Mouse (Mus musculus) gastrocnemius, postnatal 36 days (tissue): ENCODE results near the gene Cnpy3. TPM values are rescaled to one million over a fixed set of nuclear protein-coding genes. Genes with fewer than 3 reads are reported as not detected.
"Not testable (repeated sequence)": the region's sequence is repeated elsewhere in the genome, so short reads cannot be mapped to it uniquely, and the experiment has no call there.

Source experiments
- DNase-seq, 2 experiments: peaks; one replicate each; pipeline ENCODE4 v3.0.0; 2022
- intact Hi-C: fragments of 180-260 bp; cut with DNase I; formaldehyde crosslinking; loops from one replicate; pipeline ENCODE4 v1.15.1; 2025
- long read RNA-seq, 2 experiments: library from polyadenylated mRNA; stranded (forward); transcript quantifications; one replicate each; pipeline ENCODE4 v2.0.0; 2021
- total RNA-seq, 2 experiments: library from RNA; stranded (reverse); gene quantifications; 2 replicates each; pipeline ENCODE4 v1.2.3; 2021

Gene Cnpy3
- 1 to 10 TPM; 7.6 to 8.9 TPM for total RNA-seq
- long read RNA-seq, experiment 1, transcript Cnpy3-201 (6 exons, 1,908 nt), result major isoform, 9 of 9 reads
- long read RNA-seq, experiment 1, partial matches to known transcripts, result 0 of 9 reads
- long read RNA-seq, experiment 1, other reads (novel, unspliced or antisense), result 0 of 9 reads
- long read RNA-seq, experiment 2, transcript Cnpy3-201 (6 exons, 1,908 nt), result major isoform, 7 of 10 reads
- long read RNA-seq, experiment 2, partial matches to known transcripts, result 1 of 10 reads
- long read RNA-seq, experiment 2, other reads (novel, unspliced or antisense), result 1 of 10 reads

- DNase-seq, result peak; percentile 91 to 97
- intact Hi-C loops, result no loop called here
Observed at GRCm38 (mm10) chr17:46751794-46752556, at the start of gene Cnpy3. TSS of gene Cnpy3 (minus strand) at chr17:46752214.

- no peak for DNase-seq
- intact Hi-C loops, result no loop called here
Observed at GRCm38 (mm10) chr17:46801761-46802160, 49.7 kb upstream of the Cnpy3 start.

- DNase-seq, result no peak
- intact Hi-C loops, result no loop called here
Observed at GRCm38 (mm10) chr17:46799680-46800079, 47.7 kb upstream of the Cnpy3 start.

GRCm38 (mm10) chr17:46797386-46797785, 45.4 kb upstream of the Cnpy3 start:
- intact Hi-C loops, result no loop called here
- no peak for DNase-seq

GRCm38 (mm10) chr17:46796743-46797142, 44.7 kb upstream of the Cnpy3 start:
- DNase-seq, result no peak
- intact Hi-C loops, result no loop called here

- DNase-seq, result no peak
- intact Hi-C loops, result no loop called here
Observed at GRCm38 (mm10) chr17:46792963-46793362, 40.9 kb upstream of the Cnpy3 start.

- intact Hi-C loops, DNase-seq: not testable (repeated sequence)
Observed at GRCm38 (mm10) chr17:46787974-46788373, 36.0 kb upstream of the Cnpy3 start.

GRCm38 (mm10) chr17:46786952-46787351, 34.9 kb upstream of the Cnpy3 start:
- intact Hi-C loops, result no loop called here

GRCm38 (mm10) chr17:46783222-46783565, 31.2 kb upstream of the Cnpy3 start:
- no peak for DNase-seq
- intact Hi-C loops, result loop anchor here (5.0 kb wide), 1 partner anchor 104 kb away; no protein-coding TSS in a partner anchor

More at GRCm38 (mm10) chr17:46786952-46787351, 34.9 kb upstream of the Cnpy3 start:
- no peak for DNase-seq

- DNase-seq, result peak; percentile 86 to 90
- intact Hi-C loops, result loop anchor here (5.0 kb wide), 1 partner anchor 105 kb away; no protein-coding TSS in a partner anchor
Observed at GRCm38 (mm10) chr17:46782341-46783221, 30.6 kb upstream of the Cnpy3 start, which contains the start of gene Rpl7l1. TSS of gene Rpl7l1 (minus strand) at chr17:46782672.

GRCm38 (mm10) chr17:46781876-46782275, 29.9 kb upstream of the Cnpy3 start:
- intact Hi-C loops, result loop anchor here (5.0 kb wide), 1 partner anchor 105 kb away; no protein-coding TSS in a partner anchor
- DNase-seq, result no peak

GRCm38 (mm10) chr17:46776087-46776486, 24.1 kb upstream of the Cnpy3 start:
- intact Hi-C loops, result no loop called here
- no peak for DNase-seq

- intact Hi-C loops, result no loop called here
- DNase-seq, result no peak
Observed at GRCm38 (mm10) chr17:46775070-46775469, 23.1 kb upstream of the Cnpy3 start.

GRCm38 (mm10) chr17:46774131-46774472, 22.1 kb upstream of the Cnpy3 start:
- intact Hi-C loops, result no loop called here
- DNase-seq, result no peak

- intact Hi-C loops, result no loop called here
- no peak for DNase-seq
Observed at GRCm38 (mm10) chr17:46773278-46774130, 21.5 kb upstream of the Cnpy3 start.

- intact Hi-C loops, result no loop called here
- DNase-seq, result peak; percentile 73 to 83
Observed at GRCm38 (mm10) chr17:46772404-46773277, 20.6 kb upstream of the Cnpy3 start, which contains the start of gene 2310039H08Rik. TSS of gene 2310039H08Rik (plus strand) at chr17:46772635.

- no peak for DNase-seq
- intact Hi-C loops, result no loop called here
Observed at GRCm38 (mm10) chr17:46772038-46772403, 20.0 kb upstream of the Cnpy3 start.

- DNase-seq, result no peak
- intact Hi-C loops, result no loop called here
Observed at GRCm38 (mm10) chr17:46771616-46772015, 19.6 kb upstream of the Cnpy3 start.

- DNase-seq, result no peak
- intact Hi-C loops, result no loop called here
Observed at GRCm38 (mm10) chr17:46771025-46771424, 19.0 kb upstream of the Cnpy3 start.
